Mouse (Mus musculus): ENCODE measurements around the gene E2f1.

Gene E2f1

GRCm38 (mm10) chr2:154569836-154570286 is at the start of gene E2f1:
Gene E2f1 (minus strand): TSS chr2:154569892.
- DNase-seq (ENCODE audit: extremely low read depth, insufficient read length, low spot score), result peak; percentile 98

GRCm38 (mm10) chr2:154617061-154617460 is 47.4 kb upstream of the E2f1 start:
- DNase-seq (ENCODE audit: extremely low read depth, insufficient read length, low spot score), result no peak

DNA sequence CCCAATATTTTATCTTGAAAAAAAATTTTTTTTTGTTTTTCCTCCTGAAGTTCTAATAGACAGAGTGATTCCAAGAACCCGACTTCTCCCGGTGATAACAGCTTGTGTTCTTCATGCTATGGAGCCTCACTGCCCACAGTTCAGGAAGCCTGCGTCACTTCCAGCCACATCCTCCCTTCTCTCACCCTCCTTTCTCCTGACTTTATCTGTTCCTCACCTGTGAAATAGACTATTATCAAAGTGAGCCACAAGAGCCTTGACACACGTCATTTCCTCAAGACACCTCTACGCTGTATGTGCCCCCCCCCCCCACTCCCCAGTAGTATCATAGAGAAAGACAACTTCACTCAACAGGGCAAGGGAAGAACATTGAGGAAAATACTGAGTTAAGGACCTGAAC is 46.0 kb upstream of the E2f1 start:
- no peak for DNase-seq (ENCODE audit: extremely low read depth, insufficient read length, low spot score)

DNA sequence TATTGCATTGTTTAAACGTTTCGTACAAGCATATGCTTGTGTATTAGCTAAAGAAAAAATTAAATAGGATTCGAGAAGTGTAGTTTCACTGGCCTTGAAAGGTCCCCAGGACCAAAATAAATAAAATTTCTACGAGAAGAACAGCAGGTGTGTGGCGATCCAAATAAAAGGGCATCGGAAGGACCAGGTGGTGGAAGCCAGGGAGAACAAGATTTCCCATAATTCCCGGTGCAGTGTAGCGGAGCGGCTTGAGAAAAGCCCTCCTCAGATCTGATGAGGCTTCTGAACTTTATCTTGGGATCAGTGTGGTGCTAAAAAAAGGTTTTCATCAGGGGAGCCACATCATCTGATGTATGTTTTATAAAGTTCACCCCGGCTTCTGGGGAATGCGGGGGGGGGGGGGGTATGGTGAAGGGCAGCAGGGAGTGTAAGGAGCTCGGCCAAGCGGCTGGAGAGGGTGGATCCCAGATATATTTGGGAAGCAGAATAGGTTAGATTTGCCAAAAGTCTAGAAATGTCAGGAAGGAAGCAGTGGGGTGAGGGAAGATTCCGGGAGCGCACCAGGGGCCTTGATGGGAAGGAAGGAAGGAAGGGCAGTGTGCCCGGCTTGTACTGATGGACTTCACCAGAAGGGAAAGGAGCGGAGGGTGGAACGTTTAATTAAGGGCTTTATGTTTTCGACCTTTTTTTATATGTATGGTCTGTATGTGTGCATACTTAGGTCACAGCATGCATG is 45.3 kb upstream of the E2f1 start:
- DNase-seq (ENCODE audit: extremely low read depth, insufficient read length, low spot score), result no peak

DNA sequence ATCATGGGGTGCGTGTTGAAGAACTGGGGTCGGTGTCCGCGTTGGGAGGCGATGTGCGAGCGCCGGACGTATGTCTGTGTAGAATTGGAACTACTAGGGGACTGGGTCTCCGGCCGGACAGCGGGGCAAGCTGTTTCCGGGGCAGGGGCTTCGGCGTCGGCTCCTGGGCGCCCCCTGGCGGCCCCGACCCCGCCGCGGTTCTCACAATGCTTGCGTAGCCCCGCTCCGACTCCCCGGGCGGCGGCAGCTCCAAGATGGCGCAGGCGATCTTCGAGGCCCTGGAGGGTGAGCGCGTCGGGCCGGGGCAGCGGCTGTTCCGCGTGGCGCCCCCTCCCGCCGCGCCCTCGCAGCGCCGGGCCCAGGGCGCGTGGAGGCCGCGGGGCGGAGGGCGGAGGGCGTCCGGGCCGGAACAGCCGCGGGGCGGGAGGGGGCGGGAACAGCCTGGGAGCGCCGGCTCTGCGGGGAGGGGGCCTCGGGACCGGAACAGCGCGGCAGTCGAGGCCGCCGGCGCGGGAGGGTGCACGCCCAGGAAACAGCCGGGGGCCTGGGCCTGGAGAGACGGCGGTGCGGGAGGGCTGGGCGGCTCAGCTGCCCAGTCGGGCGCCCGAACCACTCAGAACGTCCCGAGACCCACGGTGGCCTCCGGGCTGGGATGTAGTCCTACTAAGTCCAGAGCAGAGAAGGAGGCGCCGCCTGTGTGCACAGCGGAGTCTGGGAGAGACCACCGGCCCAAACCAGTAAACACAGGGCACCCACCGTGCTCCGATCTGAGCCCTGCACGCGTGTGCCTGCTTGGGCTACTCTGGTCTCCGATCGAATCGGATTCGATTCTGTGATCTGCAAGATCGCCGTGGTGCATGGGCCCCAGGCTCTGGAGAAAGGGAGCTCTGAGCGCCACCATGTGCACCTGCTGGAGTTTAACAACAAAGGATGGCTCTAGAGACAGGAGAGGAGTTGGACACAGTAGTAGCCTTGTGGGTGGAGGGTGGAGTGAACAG is 43.7 kb upstream of the E2f1 start, which contains the start of the genes Zfp341 and 4930519P11Rik:
TSS of gene Zfp341 (plus strand) at position 180 of the 998 bp plus-strand sequence.
TSS of gene 4930519P11Rik (minus strand) at position 320 of the 998 bp plus-strand sequence.
- peak; percentile 90 for DNase-seq (ENCODE audit: extremely low read depth, insufficient read length, low spot score)

DNA sequence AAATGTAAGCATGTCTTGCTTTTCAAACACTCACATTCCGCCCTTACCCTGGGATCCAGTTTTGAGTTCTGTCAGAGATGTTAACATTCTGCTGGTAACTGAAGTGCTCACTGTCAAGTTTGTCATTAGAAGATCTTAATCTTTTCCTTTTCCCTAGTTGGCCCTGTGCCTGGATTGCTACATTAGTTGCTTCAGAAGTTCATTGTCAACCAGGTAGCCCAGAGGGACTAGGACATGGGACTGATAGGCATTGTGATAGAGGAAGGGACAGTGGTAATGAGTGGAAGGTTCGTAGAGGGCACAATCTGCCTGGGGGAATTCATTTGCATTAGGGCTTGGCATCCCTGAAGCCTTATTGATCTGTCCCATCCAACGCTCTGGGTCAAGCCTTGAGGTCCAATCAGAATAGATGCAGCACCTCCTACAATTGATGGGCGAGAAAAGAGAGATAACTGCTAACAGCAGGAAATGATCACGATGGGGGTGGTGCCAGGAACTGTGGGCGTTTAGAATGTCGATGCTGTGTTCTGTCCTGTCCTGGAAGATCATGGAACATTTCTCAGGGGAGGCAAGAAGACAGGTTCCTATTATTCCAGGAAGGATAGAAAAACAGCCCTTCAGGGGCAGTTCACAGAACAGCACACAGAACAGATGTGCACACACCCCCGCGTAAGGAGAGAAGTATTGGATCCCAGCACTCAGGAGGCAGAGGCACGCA is 39.5 kb upstream of the E2f1 start:
- no peak for DNase-seq (ENCODE audit: extremely low read depth, insufficient read length, low spot score)

- no peak for DNase-seq (ENCODE audit: extremely low read depth, insufficient read length, low spot score)
Measured at GRCm38 (mm10) chr2:154606965-154607364, 37.3 kb upstream of the E2f1 start.

DNA sequence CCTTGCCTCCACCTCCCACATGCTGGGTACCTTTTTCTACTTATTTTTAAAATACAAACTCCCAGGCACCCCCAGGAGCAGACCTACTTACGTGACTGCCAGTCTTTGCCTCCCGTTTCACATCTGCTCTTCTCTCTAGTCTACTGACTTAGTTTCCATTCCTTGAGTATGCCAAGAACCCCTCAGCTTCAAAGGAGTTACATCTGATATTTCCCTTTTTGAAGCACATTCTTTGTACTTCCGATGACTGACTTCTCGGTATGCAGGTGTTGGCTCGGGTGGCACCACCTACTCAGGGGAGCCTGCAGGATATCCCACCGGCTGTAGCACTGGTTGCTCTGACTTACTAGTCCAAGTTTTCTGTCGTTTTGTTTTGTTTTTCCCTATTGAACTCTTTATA is 34.5 kb upstream of the E2f1 start:
- no peak for DNase-seq (ENCODE audit: extremely low read depth, insufficient read length, low spot score)

GRCm38 (mm10) chr2:154603638-154604153 is 34.0 kb upstream of the E2f1 start, which contains the start of gene Pxmp4:
Gene Pxmp4 (minus strand): TSS chr2:154603708.
- DNase-seq (ENCODE audit: extremely low read depth, insufficient read length, low spot score), result peak; percentile 92

- no peak for DNase-seq (ENCODE audit: extremely low read depth, insufficient read length, low spot score)
Measured at GRCm38 (mm10) chr2:154603007-154603637, 33.4 kb upstream of the E2f1 start.

- DNase-seq (ENCODE audit: extremely low read depth, insufficient read length, low spot score), result no peak
Measured at GRCm38 (mm10) chr2:154601324-154601723, 31.6 kb upstream of the E2f1 start.

DNA sequence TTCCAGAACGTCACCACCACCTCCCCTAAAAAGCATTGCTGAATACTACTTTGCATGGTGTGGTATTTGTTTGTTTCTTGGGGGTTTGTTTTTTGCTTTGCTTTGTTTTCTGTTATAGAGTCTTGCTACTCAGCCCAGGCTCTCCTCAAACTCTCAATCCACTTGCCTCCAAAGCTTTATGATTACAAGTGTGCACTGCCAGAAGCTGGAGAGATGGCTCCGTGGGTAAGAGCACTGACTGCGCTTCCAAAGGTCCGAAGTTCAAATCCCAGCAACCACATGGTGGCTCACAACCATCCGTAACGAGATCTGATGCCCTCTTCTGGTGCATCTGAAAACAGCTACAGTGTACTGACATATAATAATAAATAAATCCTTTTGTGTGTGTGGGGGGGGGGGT is 30.9 kb upstream of the E2f1 start:
- DNase-seq (ENCODE audit: extremely low read depth, insufficient read length, low spot score), result no peak

GRCm38 (mm10) chr2:154597399-154597798 is 27.7 kb upstream of the E2f1 start:
- no peak for DNase-seq (ENCODE audit: extremely low read depth, insufficient read length, low spot score)

GRCm38 (mm10) chr2:154595775-154596174 is 26.1 kb upstream of the E2f1 start:
- DNase-seq (ENCODE audit: extremely low read depth, insufficient read length, low spot score), result no peak

DNA sequence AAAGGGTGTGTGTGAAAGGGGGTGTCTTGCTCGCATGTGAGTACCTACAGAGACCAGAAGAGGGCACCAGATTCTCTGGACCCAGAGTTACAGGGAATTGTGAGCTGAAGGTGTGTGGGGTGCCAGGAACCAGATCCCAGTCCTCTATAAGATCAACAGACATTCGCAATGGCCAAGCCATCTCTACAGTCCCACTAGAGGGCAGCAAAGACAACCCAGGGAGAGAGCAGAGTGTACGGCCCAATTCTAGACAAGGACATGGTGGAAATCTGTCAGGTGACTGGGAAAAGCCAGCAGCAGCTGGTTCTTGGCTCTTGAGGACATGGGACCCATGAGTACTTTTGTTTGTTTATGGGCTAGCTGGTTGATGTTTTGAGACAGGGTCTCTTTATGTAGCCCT is 23.3 kb upstream of the E2f1 start:
- no peak for DNase-seq (ENCODE audit: extremely low read depth, insufficient read length, low spot score)

- no peak for DNase-seq (ENCODE audit: extremely low read depth, insufficient read length, low spot score)
Measured at GRCm38 (mm10) chr2:154591239-154591638, 21.5 kb upstream of the E2f1 start.

GRCm38 (mm10) chr2:154589051-154589450 is 19.4 kb upstream of the E2f1 start:
- DNase-seq (ENCODE audit: extremely low read depth, insufficient read length, low spot score), result no peak

GRCm38 (mm10) chr2:154586405-154586804 is 16.7 kb upstream of the E2f1 start:
- DNase-seq (ENCODE audit: extremely low read depth, insufficient read length, low spot score), result no peak

- DNase-seq (ENCODE audit: extremely low read depth, insufficient read length, low spot score), result no peak
Measured at GRCm38 (mm10) chr2:154584931-154585601, 15.4 kb upstream of the E2f1 start.
